Mouse (Mus musculus) ES-Bruce4 (cell line): ENCODE measurements around the gene BC029722.

Source experiments
- CTCF ChIP-seq: IDR thresholded peaks from one replicate; pipeline ENCODE4 v1.8.1; 2011; ENCODE audit warnings: low read depth, low read length
- EP300 ChIP-seq: IDR thresholded peaks from 2 replicates; pipeline ENCODE4 v1.6.1; 2011; ENCODE audit warnings: low read depth, low read length; ENCODE audit not compliant: insufficient read depth
- POLR2A ChIP-seq: IDR thresholded peaks from one replicate; pipeline ENCODE4 v1.8.1; 2011; ENCODE audit warnings: low read length; ENCODE audit not compliant: insufficient read depth

DNA sequence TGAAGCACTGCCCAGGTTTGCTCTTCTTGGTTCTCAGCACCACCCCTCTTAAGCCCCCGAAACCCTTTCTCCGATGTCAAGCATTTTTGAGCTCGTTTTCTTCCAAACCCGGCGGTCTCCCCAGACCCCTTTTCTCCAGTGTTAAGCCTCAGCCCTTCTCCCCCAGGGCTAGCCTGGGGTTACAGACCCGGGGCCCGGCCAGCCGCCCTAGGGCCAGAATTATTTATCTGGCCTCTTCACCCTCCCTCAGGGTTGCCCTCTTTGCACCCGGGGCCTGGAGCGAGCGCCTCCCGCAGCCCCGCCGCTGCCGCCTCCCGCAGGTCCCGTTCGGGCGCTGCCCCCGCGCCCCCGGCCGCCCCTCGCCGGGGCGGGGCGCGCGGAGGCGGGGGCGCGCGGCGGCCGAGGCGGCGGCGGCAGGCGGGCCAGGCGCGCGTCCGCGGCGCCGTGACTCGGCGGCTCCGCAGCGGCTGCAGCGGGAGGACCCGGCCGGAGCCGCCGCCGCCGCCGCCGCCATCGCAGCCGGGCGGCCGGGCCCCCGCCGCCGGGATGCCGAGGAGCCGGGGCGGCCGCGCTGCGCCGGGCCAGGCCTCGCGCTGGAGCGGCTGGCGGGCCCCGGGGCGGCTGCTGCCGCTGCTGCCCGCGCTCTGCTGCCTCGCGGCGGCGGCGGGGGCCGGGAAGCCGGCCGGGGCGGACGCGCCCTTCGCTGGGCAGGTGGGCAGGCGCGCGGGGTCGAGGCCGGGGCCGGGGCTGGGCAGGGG is 44.1 kb downstream of the BC029722 start, which contains the start of gene Mmp24:
- TF ChIP-seq CTCF (no peak), POLR2A (no peak), EP300 (no peak)
